9 mouse cellular contexts compared by ENCODE assay signal in the genomic region with DNA sequence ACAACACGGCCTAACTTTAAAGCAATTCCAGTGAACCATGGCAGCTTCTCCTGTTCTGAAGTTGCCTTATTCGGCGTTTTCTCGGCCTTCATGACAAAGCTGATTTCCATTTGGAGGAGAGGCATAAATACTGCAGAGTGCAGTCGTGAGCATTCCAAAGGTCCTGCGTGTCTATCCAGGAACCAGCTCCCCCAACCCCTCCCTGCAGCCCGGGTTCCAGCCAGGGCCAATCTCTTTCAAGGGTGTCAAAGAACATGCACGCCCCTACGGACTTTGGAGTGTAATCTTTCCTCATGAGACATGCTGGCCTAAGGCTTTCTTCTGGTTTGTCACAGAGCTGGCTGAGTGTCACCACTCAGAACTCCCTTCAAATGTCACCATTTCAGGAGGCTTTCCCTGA. TPM values are rescaled to one million over a fixed set of nuclear protein-coding genes. Genes with fewer than 3 reads are reported as not detected.
DNase-seq lines count a peak whose midpoint lies in the region; ATAC-seq and TF ChIP-seq lines count a peak whose summit lies in the region.
"Had no signal": no experiment of that assay in that cellular context is flagged by ENCODE, and none has a peak within 500 bp of the region (broad histone marks: within the 10 kb centered on the region; RNA-seq: fewer than 3 reads in every experiment).

No protein-coding gene starts in this region.

- DNase-seq in forebrain, embryonic 10.5 days (ENCODE audit: extremely low spot score, low spot score): no peak
- peak; percentile 97 for DNase-seq in liver, adult 2 months (ENCODE audit: extremely low read depth, low read depth, low spot score)
- DNase-seq in skeletal muscle tissue, adult 2 months (ENCODE audit: low read depth, low spot score): peak; percentile 78
- DNase-seq in cerebellum, adult 18-20 months: no peak

- TF ChIP-seq CTCF in liver, adult 2 months (IDR thresholded peaks at IDR 0.05; ENCODE audit: low read depth, low read length): no peak

- peaks cover 53% of the 10 kb centered on the region for H3K79me2 ChIP-seq in liver, adult 2 months (ENCODE audit: control insufficient read depth, insufficient read depth, low read length)

- no peaks in the 10 kb centered on the region for H3K27me3 ChIP-seq in forebrain, embryonic 10.5 days (ENCODE audit: poor library complexity, severe bottlenecking)
- no peaks in the 10 kb centered on the region for H3K27me3 ChIP-seq in forebrain, embryonic 15.5 days
- H3K27me3 ChIP-seq in embryonic facial prominence, embryonic 13.5 days: no peaks in the 10 kb centered on the region
- H3K27me3 ChIP-seq in hindbrain, embryonic 13.5 days: no peaks in the 10 kb centered on the region
- H3K27me3 ChIP-seq in liver, adult 2 months (ENCODE audit: control insufficient read depth, insufficient read depth, low read length): no peaks in the 10 kb centered on the region

- H3K27ac ChIP-seq in forebrain, embryonic 10.5 days: peak overlapping the region; percentile 84
- H3K27ac ChIP-seq in forebrain, embryonic 15.5 days (replicated peaks): no peak overlapping the region
- peak overlapping the region; percentile 76 for H3K27ac ChIP-seq in embryonic facial prominence, embryonic 13.5 days
- peak overlapping the region; percentile 30; the same call in 1 of the 2 replicates for H3K27ac ChIP-seq in hindbrain, embryonic 13.5 days
- H3K27ac ChIP-seq in liver, adult 2 months (replicated peaks; ENCODE audit: insufficient read depth, low read depth, low read length): peak overlapping the region; percentile 93

- H3K4me2 ChIP-seq in forebrain, embryonic 15.5 days (replicated peaks): no peak overlapping the region
- no peak overlapping the region; the same call in 1 of the 2 replicates for H3K4me2 ChIP-seq in embryonic facial prominence, embryonic 13.5 days
- H3K4me2 ChIP-seq in hindbrain, embryonic 13.5 days: no peak overlapping the region

- peaks cover 53% of the 10 kb centered on the region for H3K36me3 ChIP-seq in forebrain, embryonic 10.5 days (replicated peaks)
- no peaks in the 10 kb centered on the region for H3K36me3 ChIP-seq in forebrain, embryonic 15.5 days
- peaks cover 10% of the 10 kb centered on the region for H3K36me3 ChIP-seq in embryonic facial prominence, embryonic 13.5 days
- 0 out of 2 replicates have a peak, but pooled peaks cover 5% of the 10 kb centered on the region for H3K36me3 ChIP-seq in hindbrain, embryonic 13.5 days
- no peaks in the 10 kb centered on the region for H3K36me3 ChIP-seq in liver, adult 2 months (ENCODE audit: control insufficient read depth, insufficient read depth, low read length)

- ATAC-seq in forebrain, embryonic 15.5 days (replicated peaks): no peak
- ATAC-seq in embryonic facial prominence, embryonic 13.5 days (ENCODE audit: insufficient number of reproducible peaks, insufficient read depth, low FRiP score, low TSS enrichment, low read depth): no peak
- ATAC-seq in hindbrain, embryonic 13.5 days (ENCODE audit: low FRiP score): no peak
- no peak for ATAC-seq in monocyte, adult 5-6 weeks (replicated peaks; ENCODE audit: insufficient number of reproducible peaks, low FRiP score, low TSS enrichment, poor library complexity, severe bottlenecking)

- WGBS in forebrain, embryonic 10.5 days: 62% methylated on average over 9 of the region's 9 CpGs
- WGBS in forebrain, embryonic 15.5 days: 55% methylated on average over 9 of the region's 9 CpGs
- WGBS in embryonic facial prominence, embryonic 13.5 days: 24% methylated on average over 9 of the region's 9 CpGs
- 59% methylated on average over 9 of the region's 9 CpGs for WGBS in hindbrain, embryonic 13.5 days
- 8% methylated on average over 9 of the region's 9 CpGs for WGBS in liver, adult 2 months

- peaks cover 79% of the 10 kb centered on the region for H3K4me1 ChIP-seq in forebrain, embryonic 10.5 days
- H3K4me1 ChIP-seq in forebrain, embryonic 15.5 days: peaks cover 39% of the 10 kb centered on the region
- H3K4me1 ChIP-seq in embryonic facial prominence, embryonic 13.5 days: peaks cover 79% of the 10 kb centered on the region
- peaks cover 68% of the 10 kb centered on the region for H3K4me1 ChIP-seq in hindbrain, embryonic 13.5 days (replicated peaks)
- peaks cover 58% of the 10 kb centered on the region for H3K4me1 ChIP-seq in liver, adult 2 months (ENCODE audit: control insufficient read depth, insufficient read depth, low read length)

- H3K4me3 ChIP-seq in forebrain, embryonic 10.5 days: no peak overlapping the region
- no peak overlapping the region for H3K4me3 ChIP-seq in forebrain, embryonic 15.5 days
- no peak overlapping the region for H3K4me3 ChIP-seq in embryonic facial prominence, embryonic 13.5 days
- H3K4me3 ChIP-seq in hindbrain, embryonic 13.5 days: no peak overlapping the region
- H3K4me3 ChIP-seq in liver, adult 2 months (ENCODE audit: insufficient read depth, low read depth, low read length): peak overlapping the region; percentile 21; the same call in 1 of the 2 replicates
- H3K4me3 ChIP-seq: erythroblast, embryonic 14.5 days had no signal

- H3K9ac ChIP-seq in forebrain, embryonic 15.5 days (replicated peaks): no peak overlapping the region
- H3K9ac ChIP-seq in embryonic facial prominence, embryonic 13.5 days: 0 out of 2 replicates have a peak overlapping the region, but pooled peaks have one; percentile 12
- no peak overlapping the region for H3K9ac ChIP-seq in hindbrain, embryonic 13.5 days
- H3K9ac ChIP-seq in liver, adult 2 months (ENCODE audit: low read depth, low read length): peak overlapping the region; percentile 64

- TF ChIP-seq POLR2A in liver, adult 2 months (IDR thresholded peaks at IDR 0.05; ENCODE audit: extremely low read depth, insufficient read depth, low read length): no peak

- no peaks in the 10 kb centered on the region for H3K9me3 ChIP-seq in forebrain, embryonic 10.5 days
- H3K9me3 ChIP-seq in forebrain, embryonic 15.5 days: no peaks in the 10 kb centered on the region
- no peaks in the 10 kb centered on the region for H3K9me3 ChIP-seq in embryonic facial prominence, embryonic 13.5 days
- H3K9me3 ChIP-seq in hindbrain, embryonic 13.5 days: no peaks in the 10 kb centered on the region

RNA-seq across cellular contexts. Expression of gene Actn4, which starts 36.8 kb away (rescaled TPM):
- 235 and 255 TPM in 2 replicates for polyA plus RNA-seq in forebrain, embryonic 10.5 days (2016; fragmentation: Nextera tagmentation; extraction: Ambion mirVana)
- polyA plus RNA-seq in forebrain, embryonic 15.5 days (2015; fragmentation: Nextera tagmentation; extraction: Ambion mirVana): 134 TPM in 2 replicates
- 232 and 258 TPM in 2 replicates for polyA plus RNA-seq in embryonic facial prominence, embryonic 13.5 days (2015; fragmentation: Nextera tagmentation; extraction: Ambion mirVana)
- 136 and 138 TPM in 2 replicates for polyA plus RNA-seq in hindbrain, embryonic 13.5 days (2015; fragmentation: Nextera tagmentation; extraction: Ambion mirVana)
- total RNA-seq in liver, adult 2 months (2014; rRNA removed): 47.4 and 87.1 TPM in 2 replicates
- polyA plus RNA-seq in liver, adult 2 months (2012; rRNA removed): 125 and 145 TPM in 2 replicates
- total RNA-seq in monocyte, adult 5-6 weeks (2017): 25.4 to 66.0 TPM (median 36.9 TPM) in 3 replicates

RNA-seq across cellular contexts. Expression of gene Capn12, which starts 44.1 kb away (rescaled TPM):
- 0.21 and 0.43 TPM in 2 replicates for polyA plus RNA-seq in forebrain, embryonic 10.5 days (2016; fragmentation: Nextera tagmentation; extraction: Ambion mirVana)
- polyA plus RNA-seq in forebrain, embryonic 15.5 days (2015; fragmentation: Nextera tagmentation; extraction: Ambion mirVana): 0.57 and 0.80 TPM in 2 replicates
- polyA plus RNA-seq in embryonic facial prominence, embryonic 13.5 days (2015; fragmentation: Nextera tagmentation; extraction: Ambion mirVana): 0.69 and 1.2 TPM in 2 replicates
- 0.38 and 0.43 TPM in 2 replicates for polyA plus RNA-seq in hindbrain, embryonic 13.5 days (2015; fragmentation: Nextera tagmentation; extraction: Ambion mirVana)
- not detected in 2 replicates for total RNA-seq in liver, adult 2 months (2014; rRNA removed)
- polyA plus RNA-seq in liver, adult 2 months (2012; rRNA removed): 0.04 TPM in 1 of 2 replicates, not detected in the other
- 0.87 TPM in 1 of 3 replicates, not detected in the others for total RNA-seq in monocyte, adult 5-6 weeks (2017)
- polyA plus RNA-seq: erythroblast, embryonic 14.5 days had no signal

RNA-seq across cellular contexts. Expression of gene Eif3k, which starts 56.3 kb away (rescaled TPM):
- polyA plus RNA-seq in forebrain, embryonic 10.5 days (2016; fragmentation: Nextera tagmentation; extraction: Ambion mirVana): 415 and 425 TPM in 2 replicates
- polyA plus RNA-seq in forebrain, embryonic 15.5 days (2015; fragmentation: Nextera tagmentation; extraction: Ambion mirVana): 303 and 307 TPM in 2 replicates
- 453 and 455 TPM in 2 replicates for polyA plus RNA-seq in embryonic facial prominence, embryonic 13.5 days (2015; fragmentation: Nextera tagmentation; extraction: Ambion mirVana)
- 315 and 332 TPM in 2 replicates for polyA plus RNA-seq in hindbrain, embryonic 13.5 days (2015; fragmentation: Nextera tagmentation; extraction: Ambion mirVana)
- 64.8 and 73.2 TPM in 2 replicates for total RNA-seq in liver, adult 2 months (2014; rRNA removed)
- 86.3 and 91.2 TPM in 2 replicates for polyA plus RNA-seq in liver, adult 2 months (2012; rRNA removed)
- 285 to 328 TPM (median 291 TPM) in 3 replicates for total RNA-seq in monocyte, adult 5-6 weeks (2017)

RNA-seq across cellular contexts. Expression of gene Map4k1, which starts 56.5 kb away (rescaled TPM):
- polyA plus RNA-seq in forebrain, embryonic 10.5 days (2016; fragmentation: Nextera tagmentation; extraction: Ambion mirVana): 10.2 and 13.4 TPM in 2 replicates
- 5.5 and 7.7 TPM in 2 replicates for polyA plus RNA-seq in forebrain, embryonic 15.5 days (2015; fragmentation: Nextera tagmentation; extraction: Ambion mirVana)
- polyA plus RNA-seq in embryonic facial prominence, embryonic 13.5 days (2015; fragmentation: Nextera tagmentation; extraction: Ambion mirVana): 7.7 and 9.9 TPM in 2 replicates
- polyA plus RNA-seq in hindbrain, embryonic 13.5 days (2015; fragmentation: Nextera tagmentation; extraction: Ambion mirVana): 4.1 and 6.4 TPM in 2 replicates
- 0.18 and 0.54 TPM in 2 replicates for total RNA-seq in liver, adult 2 months (2014; rRNA removed)
- polyA plus RNA-seq in liver, adult 2 months (2012; rRNA removed): 1.2 and 1.5 TPM in 2 replicates
- 31.9 to 70.2 TPM (median 54.1 TPM) in 3 replicates for total RNA-seq in monocyte, adult 5-6 weeks (2017)

Comparison
In these comparisons a context has a peak if more than half of its experiments do, and no peak if none do; other contexts are left out.
1. DNase-seq: peak in liver, adult 2 months (single experiment) and skeletal muscle tissue, adult 2 months (single experiment); none in forebrain, embryonic 10.5 days (single experiment) and cerebellum, adult 18-20 months (0 of 2).
2. H3K9ac ChIP-seq: peak in embryonic facial prominence, embryonic 13.5 days (single experiment) and liver, adult 2 months (single experiment); none in forebrain, embryonic 15.5 days (single experiment) and hindbrain, embryonic 13.5 days (single experiment).